Mouse (Mus musculus): ENCODE results near the gene Dusp16. TPM values are rescaled to one million over a fixed set of nuclear protein-coding genes. Genes with fewer than 3 reads are reported as not detected.

Gene Dusp16
- polyA plus RNA-seq, 1 experiment from 2014 or later: 10.1 TPM

- TF ChIP-seq CTCF (IDR thresholded peaks at IDR 0.05; ENCODE audit: low read depth): no peak
- WGBS: 81% methylated on average over 6 of the region's 6 CpGs
- Histone ChIP-seq H3K9ac (ENCODE audit: low read depth, low read length) (no peak overlapping the region), H3K4me1 (replicated peaks; ENCODE audit: insufficient read depth, low read length) (no peaks in the 10 kb centered on the region), H3K9me3 (replicated peaks; ENCODE audit: low read length) (no peaks in the 10 kb centered on the region), H3K4me3 (replicated peaks; ENCODE audit: low read depth, low read length) (no peak overlapping the region), H3K4me2 (ENCODE audit: low read length) (no peak overlapping the region), H3K27me3 (ENCODE audit: insufficient read depth, low read length) (no peaks in the 10 kb centered on the region), H3K36me3 (ENCODE audit: insufficient read depth, low read length) (no peaks in the 10 kb centered on the region), H3K27ac (no peak overlapping the region)
- DNase-seq (ENCODE audit: low spot score) (no peak), ATAC-seq (replicated peaks; ENCODE audit: low FRiP score, low read depth) (no peak)
Measured at GRCm38 (mm10) chr6:134701211-134701602, 91.2 kb downstream of the Dusp16 start.

- peak; percentile 29; the same call in 1 of the 2 replicates for ATAC-seq (replicated peaks; ENCODE audit: low FRiP score, low read depth)
- no peak overlapping the region for H3K4me3 ChIP-seq (replicated peaks; ENCODE audit: low read depth, low read length)
- H3K36me3 ChIP-seq (ENCODE audit: insufficient read depth, low read length): no peaks in the 10 kb centered on the region
- no peak for TF ChIP-seq CTCF (IDR thresholded peaks at IDR 0.05; ENCODE audit: low read depth)
- H3K27ac ChIP-seq: peak overlapping the region; percentile 33
- H3K27me3 ChIP-seq (ENCODE audit: insufficient read depth, low read length): no peaks in the 10 kb centered on the region
- DNase-seq (ENCODE audit: low spot score): peak; percentile 35
- WGBS: 64% methylated on average over 8 of the region's 8 CpGs
- H3K9me3 ChIP-seq (replicated peaks; ENCODE audit: low read length): no peaks in the 10 kb centered on the region
- no peak overlapping the region for H3K4me2 ChIP-seq (ENCODE audit: low read length)
- no peak overlapping the region for H3K9ac ChIP-seq (ENCODE audit: low read depth, low read length)
- H3K4me1 ChIP-seq (replicated peaks; ENCODE audit: insufficient read depth, low read length): no peaks in the 10 kb centered on the region
Measured at GRCm38 (mm10) chr6:134700451-134701210, 91.8 kb downstream of the Dusp16 start.

GRCm38 (mm10) chr6:134698243-134698642, 94.2 kb downstream of the Dusp16 start:
- Histone ChIP-seq H3K27me3 (ENCODE audit: insufficient read depth, low read length) (no peaks in the 10 kb centered on the region), H3K27ac (no peak overlapping the region), H3K4me3 (replicated peaks; ENCODE audit: low read depth, low read length) (no peak overlapping the region), H3K4me2 (ENCODE audit: low read length) (no peak overlapping the region), H3K9ac (ENCODE audit: low read depth, low read length) (no peak overlapping the region), H3K36me3 (ENCODE audit: insufficient read depth, low read length) (no peaks in the 10 kb centered on the region), H3K9me3 (replicated peaks; ENCODE audit: low read length) (no peaks in the 10 kb centered on the region), H3K4me1 (replicated peaks; ENCODE audit: insufficient read depth, low read length) (no peaks in the 10 kb centered on the region)
- peak; percentile 12 for DNase-seq (ENCODE audit: low spot score)
- 58% methylated on average over 5 of the region's 5 CpGs for WGBS
- ATAC-seq (replicated peaks; ENCODE audit: low FRiP score, low read depth): peak; percentile 43; the same call in 1 of the 2 replicates
- no peak for TF ChIP-seq CTCF (IDR thresholded peaks at IDR 0.05; ENCODE audit: low read depth)

GRCm38 (mm10) chr6:134696554-134696953, 95.9 kb downstream of the Dusp16 start:
- Histone ChIP-seq H3K4me1 (replicated peaks; ENCODE audit: insufficient read depth, low read length) (no peaks in the 10 kb centered on the region), H3K9me3 (replicated peaks; ENCODE audit: low read length) (no peaks in the 10 kb centered on the region), H3K27me3 (ENCODE audit: insufficient read depth, low read length) (no peaks in the 10 kb centered on the region), H3K27ac (no peak overlapping the region), H3K4me2 (ENCODE audit: low read length) (no peak overlapping the region), H3K4me3 (replicated peaks; ENCODE audit: low read depth, low read length) (no peak overlapping the region), H3K9ac (ENCODE audit: low read depth, low read length) (no peak overlapping the region), H3K36me3 (ENCODE audit: insufficient read depth, low read length) (no peaks in the 10 kb centered on the region)
- DNase-seq (ENCODE audit: low spot score) (no peak), ATAC-seq (replicated peaks; ENCODE audit: low FRiP score, low read depth) (no peak)
- 67% methylated on average over 2 of the region's 2 CpGs for WGBS
- no peak for TF ChIP-seq CTCF (IDR thresholded peaks at IDR 0.05; ENCODE audit: low read depth)

- Histone ChIP-seq H3K9me3 (replicated peaks; ENCODE audit: low read length) (no peaks in the 10 kb centered on the region), H3K4me3 (replicated peaks; ENCODE audit: low read depth, low read length) (no peak overlapping the region), H3K9ac (ENCODE audit: low read depth, low read length) (no peak overlapping the region), H3K4me2 (ENCODE audit: low read length) (no peak overlapping the region), H3K27me3 (ENCODE audit: insufficient read depth, low read length) (no peaks in the 10 kb centered on the region), H3K36me3 (ENCODE audit: insufficient read depth, low read length) (no peaks in the 10 kb centered on the region), H3K27ac (no peak overlapping the region), H3K4me1 (replicated peaks; ENCODE audit: insufficient read depth, low read length) (no peaks in the 10 kb centered on the region)
- 26% methylated on average over 4 of the region's 4 CpGs for WGBS
- TF ChIP-seq CTCF (IDR thresholded peaks at IDR 0.05; ENCODE audit: low read depth): no peak
- DNase-seq (ENCODE audit: low spot score) (peak; percentile 59), ATAC-seq (replicated peaks; ENCODE audit: low FRiP score, low read depth) (no peak)
Measured at GRCm38 (mm10) chr6:134696146-134696545, 96.3 kb downstream of the Dusp16 start.

GRCm38 (mm10) chr6:134695625-134696024, 96.8 kb downstream of the Dusp16 start:
- H3K9ac ChIP-seq (ENCODE audit: low read depth, low read length): no peak overlapping the region
- DNase-seq (ENCODE audit: low spot score): peak; percentile 34
- no peak for ATAC-seq (replicated peaks; ENCODE audit: low FRiP score, low read depth)

More at GRCm38 (mm10) chr6:134695625-134696024, 96.8 kb downstream of the Dusp16 start:
- no peak overlapping the region for H3K27ac ChIP-seq
- H3K4me1 ChIP-seq (replicated peaks; ENCODE audit: insufficient read depth, low read length): no peaks in the 10 kb centered on the region
- 47% methylated on average over 3 of the region's 3 CpGs for WGBS
- H3K4me2 ChIP-seq (ENCODE audit: low read length): no peak overlapping the region
- H3K9me3 ChIP-seq (replicated peaks; ENCODE audit: low read length): no peaks in the 10 kb centered on the region
- no peaks in the 10 kb centered on the region for H3K36me3 ChIP-seq (ENCODE audit: insufficient read depth, low read length)
- no peak overlapping the region for H3K4me3 ChIP-seq (replicated peaks; ENCODE audit: low read depth, low read length)
- H3K27me3 ChIP-seq (ENCODE audit: insufficient read depth, low read length): no peaks in the 10 kb centered on the region
- no peak for TF ChIP-seq CTCF (IDR thresholded peaks at IDR 0.05; ENCODE audit: low read depth)

All from kidney, postnatal 0 days (tissue).